Mouse (Mus musculus) MN1 (cell line): ENCODE results near the gene Rhbdd1.

ENCODE experiments used
- DNase-seq: peaks from one replicate; pipeline ENCODE4 v3.0.0-alpha.2; 2016; ENCODE audit warnings: low spot score

The Rhbdd1 gene

DNA sequence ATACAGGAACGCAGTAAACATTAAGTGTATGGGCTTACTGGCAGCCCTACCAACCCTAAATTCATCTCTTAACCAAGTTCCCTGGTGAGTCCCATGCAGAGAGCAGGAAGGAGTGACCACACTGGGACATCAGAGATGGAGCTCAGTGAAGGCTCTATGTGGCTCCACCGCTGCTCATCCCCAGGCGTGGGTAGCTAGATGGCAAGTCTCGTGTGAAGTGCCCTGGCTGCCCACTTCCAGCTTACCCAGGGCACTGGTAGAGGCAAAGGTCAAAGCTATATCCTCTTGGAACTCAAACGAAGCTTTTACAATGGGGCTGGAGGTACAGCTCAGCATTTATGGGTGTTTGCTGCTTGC lies 117.4 kb downstream of the Rhbdd1 start:
- DNase-seq = no peak

DNA sequence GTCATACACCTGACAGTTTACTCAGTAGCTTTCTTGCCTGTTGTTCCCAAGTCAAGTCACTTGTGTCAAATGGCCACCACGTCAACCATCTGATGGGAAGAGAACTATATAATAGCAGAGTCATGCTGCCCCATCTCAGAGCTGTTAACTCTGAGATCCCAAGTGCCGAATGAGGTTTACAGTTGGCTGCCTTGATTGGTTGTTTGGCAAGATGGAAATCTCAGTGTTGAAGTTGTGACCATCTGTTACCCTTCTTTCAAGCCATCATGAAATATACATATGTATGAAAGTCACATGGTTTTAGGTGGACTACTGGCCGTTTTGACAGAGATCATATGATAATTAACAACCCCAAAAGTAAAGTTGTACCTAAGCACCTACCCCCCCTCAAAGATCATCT lies 121.0 kb downstream of the Rhbdd1 start:
- DNase-seq = no peak

DNA sequence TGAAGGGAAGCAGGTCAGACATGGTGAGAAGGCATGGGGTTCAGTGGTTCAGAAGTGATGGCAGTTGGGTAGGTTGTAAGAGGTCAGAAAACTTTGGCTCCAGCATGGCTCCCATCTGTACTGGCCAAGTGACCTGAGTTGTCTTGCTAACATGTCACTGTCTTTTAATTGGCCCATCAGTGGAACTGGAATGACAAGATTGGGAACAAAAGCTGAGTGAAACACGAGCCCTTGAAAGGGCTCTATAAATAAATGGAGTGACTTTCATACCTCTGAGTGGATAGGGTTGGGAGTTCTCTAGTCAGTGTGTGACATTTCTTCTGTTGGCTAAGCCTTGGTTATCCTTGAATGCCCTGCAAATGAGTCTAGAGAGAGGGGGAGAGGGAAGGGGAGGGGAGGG lies 123.9 kb downstream of the Rhbdd1 start:
- no peak for DNase-seq

DNA sequence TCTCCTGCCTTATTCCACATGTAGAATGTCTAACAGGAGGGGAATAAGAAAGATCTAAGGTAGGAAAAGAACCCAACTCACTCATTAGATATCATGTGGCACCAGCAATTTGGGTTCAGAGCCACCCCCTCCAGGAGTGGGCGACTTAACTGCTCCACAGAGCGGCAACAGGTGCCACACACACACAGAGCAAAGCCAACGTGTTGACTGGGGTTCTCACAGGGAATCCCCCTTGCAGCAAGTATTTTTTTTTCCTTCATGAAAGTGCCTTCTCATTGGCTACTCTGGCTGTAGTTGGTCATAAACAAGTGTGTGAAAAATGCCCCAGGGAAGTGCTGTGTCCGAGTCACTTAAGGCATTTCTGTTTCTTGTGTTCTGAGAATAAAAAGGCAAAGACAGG lies 127.3 kb downstream of the Rhbdd1 start:
- no peak for DNase-seq

DNA sequence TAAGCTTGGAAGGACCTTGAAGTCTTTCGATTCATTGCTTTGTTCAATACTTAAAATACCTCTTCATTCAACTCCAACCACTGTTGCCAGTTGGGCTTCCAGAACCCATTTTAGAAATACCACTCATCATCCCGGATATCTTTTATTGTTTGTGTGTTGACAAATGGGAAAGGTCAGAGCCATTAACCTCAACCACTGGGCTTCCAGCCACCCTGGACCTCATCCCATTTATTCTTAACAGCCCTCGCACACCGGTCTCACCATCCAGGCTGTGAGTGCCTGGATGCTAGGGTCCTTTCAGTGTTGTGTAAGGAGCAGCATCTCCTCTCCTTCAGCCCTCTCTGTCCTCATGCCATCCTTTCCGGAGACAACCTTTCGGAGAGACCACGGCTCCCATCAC lies 129.8 kb downstream of the Rhbdd1 start:
- no peak for DNase-seq

DNA sequence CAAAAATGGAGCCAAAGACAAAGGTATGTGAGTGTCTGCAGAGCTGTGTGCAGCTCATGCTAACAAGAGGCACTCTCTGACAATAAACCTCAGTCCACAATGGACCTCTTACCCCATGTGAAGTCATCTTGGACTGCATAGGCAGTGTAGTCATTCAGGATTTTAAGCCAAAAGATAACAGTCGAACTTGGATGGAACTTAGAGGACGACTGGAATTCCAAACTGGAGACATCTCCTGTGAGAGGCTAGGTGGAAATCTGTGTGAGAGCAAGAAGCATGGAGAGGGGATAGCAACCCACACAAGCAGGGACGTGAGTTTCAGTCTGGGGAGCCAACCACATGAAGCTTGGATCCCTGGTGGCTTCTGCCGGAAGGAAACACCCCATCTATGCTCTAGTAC lies 133.6 kb downstream of the Rhbdd1 start:
- no peak for DNase-seq

DNA sequence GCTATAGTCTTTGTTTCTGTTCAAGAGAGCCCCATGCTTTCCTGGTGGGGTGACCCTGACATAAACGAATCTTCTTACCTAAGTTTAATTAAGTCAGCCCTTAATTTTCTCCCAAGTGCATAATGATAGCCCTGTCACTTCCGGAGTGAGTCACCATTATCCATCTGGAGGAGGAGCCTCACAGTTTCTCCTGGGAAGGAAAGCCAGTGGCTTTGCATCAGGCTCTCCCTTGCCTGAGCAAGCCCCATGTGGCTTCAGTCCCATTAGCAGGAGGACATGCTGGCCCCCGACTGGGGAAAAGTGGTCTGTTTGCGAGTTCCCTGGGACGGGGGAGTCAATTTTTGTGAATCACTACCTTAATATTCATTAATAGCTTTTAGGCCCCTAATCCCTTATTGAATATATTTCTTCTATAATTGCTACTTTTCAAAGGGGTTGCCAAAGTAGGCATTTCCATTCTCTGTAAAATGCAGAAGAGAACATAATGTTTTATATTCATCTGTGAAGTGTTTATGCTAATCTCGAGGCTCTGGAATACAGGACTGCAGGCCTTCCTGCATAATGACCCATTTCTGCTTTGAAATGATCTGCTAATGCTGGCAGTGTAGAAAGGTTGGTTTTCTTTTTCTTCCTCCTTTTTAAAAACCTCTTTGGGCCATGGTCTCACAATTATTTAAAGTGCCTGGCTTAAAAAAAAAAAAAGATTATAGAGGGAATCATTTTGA lies 135.8 kb downstream of the Rhbdd1 start:
- peak; percentile 52 for DNase-seq

DNA sequence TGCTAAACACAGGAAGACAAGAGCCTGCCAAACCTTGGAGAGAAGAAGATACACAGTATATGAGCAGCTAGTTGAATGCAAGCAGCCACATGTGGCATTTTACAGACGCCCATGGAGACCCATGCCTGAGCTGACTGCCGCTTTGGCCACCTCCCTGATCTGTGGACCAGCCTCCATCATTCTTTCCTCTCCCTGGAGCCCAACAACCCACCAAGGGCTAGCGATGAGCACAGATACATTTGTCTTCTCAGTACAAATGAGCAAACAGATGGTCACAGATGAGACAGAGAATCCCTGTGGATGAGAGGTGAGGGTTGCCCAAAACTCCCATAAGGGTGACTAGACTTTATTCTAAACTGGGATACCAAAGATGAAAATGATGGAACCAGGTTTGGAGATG lies 137.8 kb downstream of the Rhbdd1 start:
- DNase-seq = no peak

DNA sequence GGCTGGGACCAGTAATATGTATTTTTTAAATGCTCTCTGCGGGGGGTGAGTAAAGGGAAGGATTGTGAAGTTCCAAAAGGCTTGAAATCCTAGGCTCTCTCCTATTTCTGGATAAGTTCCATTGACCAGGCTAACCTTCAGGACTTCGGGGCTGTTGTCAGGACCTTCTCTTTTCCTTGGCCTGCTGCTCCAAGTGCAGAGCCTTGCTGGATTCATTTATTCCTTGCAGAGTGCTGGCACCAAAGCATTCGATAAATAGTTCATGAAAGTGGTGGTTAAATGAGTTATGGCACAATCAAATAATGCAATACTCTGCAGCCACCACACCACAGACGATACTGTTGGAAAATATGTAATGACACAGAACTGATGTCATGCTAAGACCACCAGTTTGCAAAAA lies 143.1 kb downstream of the Rhbdd1 start:
- DNase-seq = no peak

DNA sequence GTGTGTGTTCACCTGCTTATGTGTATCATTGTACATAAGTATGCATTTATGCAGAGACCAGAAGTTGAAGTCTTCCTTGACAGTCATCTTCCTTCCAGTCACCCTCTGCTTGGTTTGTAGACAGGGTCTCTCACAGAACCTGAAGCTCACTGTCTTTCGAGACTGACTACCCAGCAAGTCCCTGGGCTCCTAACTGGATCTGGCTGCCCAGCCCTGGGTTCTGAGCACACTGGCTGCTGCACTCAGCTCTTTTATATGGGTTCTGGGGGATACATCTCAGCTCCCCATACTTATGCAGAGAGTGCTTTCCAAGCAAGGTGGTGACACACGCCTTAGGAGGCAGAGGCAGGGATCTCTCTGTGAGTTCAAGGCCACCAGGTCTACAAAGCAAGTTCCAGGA lies 143.7 kb downstream of the Rhbdd1 start:
- DNase-seq = no peak

DNA sequence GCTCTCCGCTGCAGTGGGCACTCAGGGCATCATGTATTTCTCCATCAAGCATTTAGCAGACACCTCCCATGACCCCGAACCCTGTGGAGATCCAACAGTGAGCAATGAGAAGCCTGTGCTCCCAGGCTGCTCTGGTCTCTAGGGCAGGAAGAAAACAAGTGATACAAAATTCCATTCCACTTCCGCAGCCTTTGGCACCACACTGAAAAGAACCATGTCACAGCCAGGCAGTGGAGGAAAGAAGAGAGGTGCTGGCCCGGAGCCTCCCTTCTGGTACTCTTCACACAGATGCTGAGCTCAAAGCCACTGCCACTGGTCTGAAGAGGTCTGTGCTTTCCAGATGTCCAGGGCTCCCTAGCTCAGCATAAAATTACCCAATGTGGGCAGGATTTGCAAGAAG lies 144.8 kb downstream of the Rhbdd1 start:
- no peak for DNase-seq

DNA sequence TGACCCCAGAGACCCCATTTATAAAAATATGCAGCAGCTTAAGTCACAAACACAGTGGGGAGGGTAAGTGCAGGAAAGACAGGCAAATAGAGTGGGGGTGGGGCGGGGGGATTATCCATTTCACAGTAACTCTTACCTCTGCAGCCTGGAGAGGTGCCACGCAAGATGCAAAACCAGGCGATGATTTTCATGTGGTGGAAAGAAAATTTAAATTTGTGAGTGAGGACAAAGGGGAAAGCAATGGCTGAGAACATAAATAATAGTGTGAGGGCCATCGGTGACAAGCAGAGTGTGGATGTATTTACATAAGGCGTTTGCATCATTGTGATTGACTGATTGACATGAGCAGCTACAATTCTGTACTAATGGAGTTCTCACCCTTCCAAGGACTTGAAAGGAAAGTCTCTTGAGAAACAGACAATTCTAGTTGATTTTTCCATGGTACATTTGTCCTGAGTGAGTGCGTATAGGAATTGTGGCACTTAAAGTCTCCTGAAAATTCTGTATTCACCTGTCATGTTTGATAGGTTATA lies 149.1 kb downstream of the Rhbdd1 start:
- DNase-seq = no peak

DNA sequence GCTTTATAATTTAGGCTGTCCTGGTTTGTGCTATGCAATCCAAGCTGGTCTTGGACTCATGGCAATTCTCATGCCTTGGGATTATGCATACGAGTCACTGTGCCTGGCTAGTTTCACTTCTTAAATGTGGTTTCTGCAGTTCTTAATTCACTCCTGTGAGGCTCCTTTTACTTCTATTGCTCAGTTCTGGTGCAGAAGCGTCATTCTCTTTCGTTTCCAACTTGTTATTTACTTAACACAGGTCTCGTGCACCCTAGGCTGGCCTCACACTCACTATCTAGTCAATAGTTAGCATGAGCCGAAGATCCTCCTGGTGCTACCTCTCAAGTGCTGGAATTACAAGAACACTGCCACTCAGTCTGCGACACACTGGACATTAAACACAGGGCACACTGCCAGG lies 152.6 kb downstream of the Rhbdd1 start:
- DNase-seq = no peak

DNA sequence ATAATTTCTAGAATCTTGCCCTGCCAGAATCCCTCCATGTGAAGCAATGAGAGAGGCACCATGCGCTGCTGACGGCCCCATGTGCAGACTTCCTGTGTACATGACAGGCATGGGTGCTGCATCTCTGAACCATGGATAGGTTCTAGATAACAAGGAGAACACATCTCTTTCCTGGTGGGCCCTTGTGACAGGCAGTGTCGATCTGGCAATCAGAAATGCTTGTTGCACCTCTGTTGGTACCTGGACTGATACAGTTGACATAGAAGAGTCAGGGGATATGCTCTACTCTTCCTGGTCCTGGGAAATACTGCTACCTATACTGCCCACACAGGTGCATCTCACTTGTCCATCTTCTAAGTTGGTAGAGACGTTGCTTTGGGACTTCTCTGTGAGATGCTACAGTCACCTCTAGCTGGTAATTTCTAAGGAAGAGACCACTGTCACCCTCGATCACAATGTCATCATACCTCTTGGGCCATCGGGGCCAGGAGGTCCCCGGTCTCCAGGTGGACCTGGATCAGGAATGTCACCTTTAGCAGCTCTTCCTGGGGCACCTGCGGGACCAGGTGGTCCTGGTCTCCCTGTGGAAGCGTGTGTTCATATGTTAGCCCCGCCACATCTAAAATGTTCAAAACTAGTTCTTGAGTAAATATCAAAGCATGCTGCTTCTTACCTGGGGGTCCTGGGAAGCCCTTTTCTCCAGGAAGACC lies 154.4 kb downstream of the Rhbdd1 start:
- DNase-seq = no peak

DNA sequence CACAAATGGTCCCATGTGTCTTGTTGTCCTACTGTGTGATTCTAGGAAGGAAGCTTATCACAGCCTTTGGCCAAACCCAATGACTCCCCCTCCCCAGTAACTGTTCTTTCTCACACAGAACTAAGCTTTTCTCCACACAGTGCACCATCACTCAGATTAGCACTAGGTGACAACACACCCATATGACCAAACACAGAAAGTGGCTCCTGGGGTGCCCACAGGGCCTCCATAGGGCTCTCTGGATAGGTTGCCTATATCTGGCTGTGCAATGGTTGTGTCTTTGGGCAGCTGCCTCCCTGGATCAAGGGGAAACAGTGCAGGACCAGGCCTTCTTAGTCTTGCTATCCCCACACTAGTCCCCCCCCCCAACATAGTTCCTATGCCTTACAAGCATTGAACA lies 157.2 kb downstream of the Rhbdd1 start:
- no peak for DNase-seq

DNA sequence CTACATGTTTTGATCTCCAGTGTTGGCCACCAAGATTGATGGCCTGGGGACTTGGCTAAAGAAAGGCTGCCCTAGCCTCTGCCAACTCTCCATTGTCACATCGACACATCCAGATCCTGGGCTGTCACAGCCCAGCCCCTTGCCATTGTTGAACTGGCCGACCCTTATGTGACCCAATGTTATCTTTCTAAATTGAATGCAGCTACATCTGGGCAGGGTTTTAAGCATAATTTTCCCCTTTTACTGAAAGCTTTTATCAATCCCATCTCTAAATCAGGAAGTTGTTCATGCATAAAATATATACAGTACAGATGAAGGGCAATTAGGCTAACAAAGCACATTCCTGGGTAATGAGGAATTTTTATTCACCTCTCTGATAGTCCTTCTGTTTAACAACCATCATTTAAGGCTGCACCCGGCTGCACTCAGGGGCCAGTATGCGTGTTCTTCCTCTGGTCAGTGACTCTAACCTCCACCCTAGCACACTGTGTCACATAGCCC lies 158.3 kb downstream of the Rhbdd1 start:
- no peak for DNase-seq

DNA sequence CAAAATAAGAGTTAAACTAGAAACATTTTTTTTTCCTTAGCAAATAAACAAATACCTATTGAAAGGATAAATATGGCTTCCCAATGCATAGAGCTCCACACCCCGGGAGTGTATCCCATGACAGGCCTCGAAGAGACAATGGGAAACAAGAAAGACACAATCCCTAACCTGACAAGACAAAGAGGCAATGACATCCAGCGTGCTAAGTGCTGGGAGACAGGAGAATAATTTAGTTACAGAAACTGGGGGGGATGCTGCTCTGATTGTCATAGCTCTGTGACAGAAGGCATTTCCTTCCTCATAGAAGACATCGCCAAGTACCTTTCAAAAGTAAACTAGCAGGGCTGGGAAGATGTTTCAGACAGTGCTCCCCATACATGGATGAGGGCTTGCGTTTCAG lies 159.0 kb downstream of the Rhbdd1 start:
- no peak for DNase-seq

DNA sequence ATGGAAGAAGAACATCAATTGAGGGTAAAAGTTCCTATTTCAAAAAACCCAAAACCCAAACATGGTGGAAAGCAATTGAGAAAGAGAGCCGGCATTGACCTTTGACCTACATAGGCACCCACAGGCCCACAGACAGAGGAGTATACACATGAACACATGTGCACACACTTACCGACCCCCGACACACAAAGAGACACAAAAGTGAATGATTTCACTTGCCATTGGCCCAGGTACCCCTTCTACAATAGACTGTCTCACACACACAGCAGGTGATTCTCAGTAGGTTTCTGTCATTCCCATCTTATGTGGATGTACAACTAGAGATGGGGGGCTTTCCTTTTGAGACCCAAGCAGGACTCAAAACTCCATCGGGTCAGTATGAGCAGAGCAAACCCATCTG lies 159.6 kb downstream of the Rhbdd1 start:
- DNase-seq = no peak

DNA sequence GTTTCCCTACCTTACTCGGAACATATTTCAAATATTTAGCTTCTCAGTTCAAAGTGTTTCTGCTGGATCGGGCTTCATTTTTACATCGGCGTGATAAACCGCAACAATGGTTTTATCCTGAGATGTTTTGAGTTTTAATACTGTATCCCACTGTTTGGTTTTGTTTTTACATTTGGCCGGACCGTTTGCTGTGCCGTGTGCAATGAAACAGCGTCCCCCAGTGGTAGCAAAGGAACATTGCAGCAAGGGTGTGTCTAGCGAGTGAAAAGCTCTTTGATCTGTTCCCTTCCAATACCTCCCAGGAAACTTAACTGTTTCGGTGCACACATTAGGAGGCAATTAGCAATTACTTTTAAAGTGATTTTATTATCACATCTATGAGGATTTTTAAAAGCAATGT lies 160.0 kb downstream of the Rhbdd1 start:
- peak; percentile 10 for DNase-seq

DNA sequence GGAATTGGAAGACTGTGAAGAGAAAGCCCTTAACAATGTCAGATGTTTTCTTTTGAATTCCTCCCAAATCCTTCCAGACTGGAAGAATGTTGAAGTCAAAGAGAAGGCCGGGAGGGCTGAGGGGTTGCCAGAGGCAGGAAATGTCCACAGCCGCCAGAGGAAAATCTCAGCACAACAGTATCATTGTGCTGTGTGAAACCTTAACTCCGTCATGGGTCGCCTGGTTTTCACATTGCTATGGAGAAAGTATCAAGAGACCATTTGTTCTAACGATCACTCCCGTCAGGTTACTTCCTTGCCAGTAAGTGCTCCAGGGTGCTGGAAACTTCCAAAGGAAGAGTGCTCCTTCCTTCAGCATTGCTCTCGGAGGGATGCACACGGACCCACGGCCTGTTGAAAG lies 160.5 kb downstream of the Rhbdd1 start:
- no peak for DNase-seq

DNA sequence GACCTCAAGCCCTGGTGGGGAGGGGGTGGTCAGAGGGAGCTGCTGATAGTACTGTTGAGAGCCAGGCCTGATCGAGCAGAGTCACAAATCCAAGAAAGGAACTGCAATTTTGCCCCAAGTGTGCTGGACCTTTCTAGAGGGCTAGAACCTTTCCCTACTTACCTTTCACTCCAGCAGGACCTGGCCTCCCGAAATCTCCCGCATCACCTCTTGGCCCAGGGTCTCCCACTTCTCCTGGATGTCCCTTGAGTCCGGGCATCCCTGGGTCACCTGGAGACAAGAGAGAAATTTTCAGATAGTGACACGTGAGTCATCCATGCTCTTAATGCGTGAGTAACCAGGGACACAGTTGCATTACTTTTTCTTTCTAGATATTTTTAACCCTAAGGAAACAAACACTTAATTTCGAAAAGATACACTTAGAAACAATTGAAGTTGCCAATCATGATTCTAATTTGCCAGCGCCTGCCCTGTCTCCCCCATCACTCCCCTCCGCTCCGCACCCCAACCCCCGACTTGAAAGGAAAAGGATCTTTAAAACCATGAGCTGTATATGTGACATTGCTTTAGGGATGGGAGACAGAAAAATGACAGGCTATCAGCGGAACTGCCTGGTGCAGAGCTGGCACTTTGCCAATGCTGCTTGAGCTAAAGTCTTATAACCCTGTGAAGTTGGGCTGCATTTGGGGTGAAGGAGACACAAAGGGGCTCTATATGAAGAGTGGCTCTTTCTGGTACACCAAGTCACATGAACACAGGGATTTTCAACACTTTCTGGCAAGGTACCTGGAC lies 163.6 kb downstream of the Rhbdd1 start:
- DNase-seq = no peak

DNA sequence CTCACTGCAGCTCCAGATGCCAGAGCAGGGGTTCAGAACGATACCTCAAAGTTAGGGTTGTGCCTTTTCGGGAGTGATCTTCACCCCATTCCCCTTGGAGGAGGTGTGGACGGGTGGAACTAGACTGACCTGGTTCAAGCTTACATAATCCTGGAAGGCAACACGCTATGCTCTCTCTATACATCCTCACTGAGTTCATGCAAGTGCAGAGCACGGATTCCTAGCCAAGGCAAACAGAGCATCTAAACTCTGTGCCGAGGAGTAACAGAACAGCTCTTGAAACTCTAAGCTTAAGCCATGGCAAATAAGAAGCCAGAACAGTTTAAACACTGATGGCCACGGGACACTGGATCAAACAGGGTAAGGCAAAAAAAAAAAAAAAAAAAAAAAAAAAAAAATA lies 166.1 kb downstream of the Rhbdd1 start:
- DNase-seq = no peak

DNA sequence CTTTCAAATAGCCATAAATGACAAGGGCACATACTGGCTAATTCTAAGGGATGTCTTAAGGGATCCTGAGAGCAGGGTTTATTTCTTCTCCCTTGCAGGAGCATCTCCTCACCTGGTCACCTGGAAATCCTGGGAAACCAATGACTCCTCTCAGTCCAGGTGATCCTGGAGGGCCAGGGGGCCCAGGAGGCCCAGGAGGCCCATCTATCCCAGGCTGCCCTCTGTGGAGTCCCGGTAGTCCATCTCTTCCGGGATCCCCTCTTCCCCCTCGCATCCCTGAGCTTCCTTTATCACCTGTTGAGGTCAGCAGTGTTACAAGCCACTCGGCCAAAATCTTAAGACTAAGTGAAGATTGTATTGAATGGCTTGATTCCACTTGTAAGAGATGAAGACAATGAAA lies 170.1 kb downstream of the Rhbdd1 start:
- DNase-seq = no peak
